Mouse (Mus musculus): Measurements from ENCODE around the gene Diaph3.

DNA sequence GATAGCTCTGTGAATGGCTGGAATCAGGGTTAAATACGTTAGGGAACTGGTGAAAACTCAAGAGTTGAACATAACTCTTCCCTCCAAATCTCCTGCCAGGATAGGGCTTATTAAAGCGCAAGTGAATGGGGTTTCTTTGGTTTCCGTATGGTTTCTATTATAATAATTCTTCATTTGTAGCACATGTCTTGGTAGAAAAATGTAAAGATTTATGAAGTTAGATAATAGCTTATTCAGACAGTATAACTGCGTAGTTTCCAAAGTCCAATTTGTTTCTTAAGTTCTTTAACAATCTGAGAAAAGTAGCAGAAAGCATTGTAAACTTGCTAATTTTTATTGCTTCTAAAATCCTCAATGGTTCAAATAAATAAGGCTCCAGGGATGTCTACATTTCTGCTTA is 448.3 kb downstream of the Diaph3 start:
- TF ChIP-seq CTCF (IDR thresholded peaks at IDR 0.05; ENCODE audit: extremely low read depth, insufficient read depth, insufficient read length, insufficient replicate concordance) (no peak), POLR2A (IDR thresholded peaks at IDR 0.05; ENCODE audit: low read depth, low read length) (no peak)
